Mouse (Mus musculus) liver, embryonic 13.5 days (tissue): ENCODE measurements around the gene Hapln3. TPM values are rescaled to one million over a fixed set of nuclear protein-coding genes. Genes with fewer than 3 reads are reported as not detected.
A peak's percentile ranks its signal among the peaks of the same experiment; 100 is the strongest.

Source experiments
- ATAC-seq: fragments of 200-750 bp; cut with Nextera tagmentation; 2 replicates; pipeline ENCODE4 v1.8.0; 2017; ENCODE audit warnings: low read depth, mild to moderate bottlenecking, moderate number of reproducible peaks, moderate library complexity
- DNase-seq: peaks from one replicate; pipeline ENCODE4 v3.0.0; 2022
- H3K27ac ChIP-seq: fragments of 300-500 bp; sonication (generic); 2 replicates; pipeline ENCODE4 v1.5.1; 2015; ENCODE audit warnings: moderate library complexity, mild to moderate bottlenecking, inconsistent platforms
- H3K27me3 ChIP-seq: fragments of 300-500 bp; sonication (generic); 2 replicates; pipeline ENCODE4 v1.6.1; 2015; ENCODE audit warnings: mild to moderate bottlenecking, inconsistent platforms
- H3K36me3 ChIP-seq: fragments of 300-500 bp; sonication (generic); 2 replicates; pipeline ENCODE4 v1.6.1; 2015; ENCODE audit warnings: mild to moderate bottlenecking, inconsistent platforms
- H3K4me1 ChIP-seq: fragments of 300-500 bp; sonication (generic); replicated peaks from 2 replicates; pipeline ENCODE4 v1.6.1; 2015; ENCODE audit warnings: inconsistent platforms
- H3K4me2 ChIP-seq: fragments of 300-500 bp; sonication (generic); 2 replicates; pipeline ENCODE4 v1.6.1; 2015; ENCODE audit warnings: inconsistent platforms, mild to moderate bottlenecking, moderate library complexity
- H3K4me3 ChIP-seq: fragments of 300-500 bp; sonication (generic); replicated peaks from 2 replicates; pipeline ENCODE4 v1.5.1; 2015; ENCODE audit warnings: mild to moderate bottlenecking, inconsistent platforms
- H3K9ac ChIP-seq: fragments of 300-500 bp; sonication (generic); 2 replicates; pipeline ENCODE4 v1.6.1; 2015; ENCODE audit warnings: mild to moderate bottlenecking, inconsistent platforms
- H3K9me3 ChIP-seq: fragments of 300-500 bp; sonication (generic); replicated peaks from 2 replicates; pipeline ENCODE4 v1.6.1; 2016; ENCODE audit warnings: inconsistent platforms
- WGBS: fragments of 180-500 bp; shearing (Covaris S2); methylation state at CpG from one replicate; pipeline ENCODE4 v1.1.7; 2015; ENCODE audit not compliant: insufficient replicate concordance; 5-methylcytosine and 5-hydroxymethylcytosine counted together
- polyA plus RNA-seq: library from polyadenylated mRNA; unstranded; fragments of >200 nt; fragmentation: Nextera tagmentation; extraction: Ambion mirVana; gene quantifications from 2 replicates; pipeline ENCODE4 v1.2.1, GENCODE M21; 2015

Gene Hapln3
- 0.37 and 0.65 TPM in 2 replicates for polyA plus RNA-seq

GRCm38 (mm10) chr7:79130843-79131444 is at the start of gene Hapln3:
Gene Hapln3 (minus strand): TSS chr7:79131018.
- ATAC-seq = 0 out of 2 replicates have a peak, but pooled peaks have one; percentile 9
- H3K36me3 ChIP-seq = 0 out of 2 replicates have a peak, but pooled peaks cover 5% of the 10 kb centered on the region
- no peak for DNase-seq
- peaks cover 29% of the 10 kb centered on the region for H3K27me3 ChIP-seq
- H3K4me1 ChIP-seq = peaks cover 10% of the 10 kb centered on the region; the same call in 1 of the 2 replicates
- peak within 1 kb of the TSS; percentile 42 for H3K4me2 ChIP-seq
- 11% methylated on average over 19 of the region's 19 CpGs for WGBS
- no peaks in the 10 kb centered on the region for H3K9me3 ChIP-seq
- H3K27ac ChIP-seq = no peak within 1 kb of the TSS
- peak within 1 kb of the TSS; percentile 10; the same call in 1 of the 2 replicates for H3K4me3 ChIP-seq
- H3K9ac ChIP-seq = no peak within 1 kb of the TSS

- no peak for DNase-seq
- H3K27me3 ChIP-seq = no peaks in the 10 kb centered on the region
- H3K4me3 ChIP-seq = no peak overlapping the region
- H3K4me1 ChIP-seq = peaks cover 7% of the 10 kb centered on the region
- H3K9ac ChIP-seq = no peak overlapping the region
- no peak for ATAC-seq
- WGBS = 52% methylated on average over 3 of the region's 3 CpGs
- H3K9me3 ChIP-seq = no peaks in the 10 kb centered on the region
- no peaks in the 10 kb centered on the region for H3K36me3 ChIP-seq
- no peak overlapping the region for H3K4me2 ChIP-seq
- H3K27ac ChIP-seq = no peak overlapping the region
Measured at GRCm38 (mm10) chr7:79173800-79174199, 43.0 kb upstream of the Hapln3 start.

- Histone ChIP-seq H3K9ac (no peak overlapping the region), H3K27me3 (no peaks in the 10 kb centered on the region), H3K36me3 (no peaks in the 10 kb centered on the region), H3K4me2 (no peak overlapping the region), H3K27ac (no peak overlapping the region; the same call in 1 of the 2 replicates), H3K4me3 (no peak overlapping the region), H3K9me3 (no peaks in the 10 kb centered on the region), H3K4me1 (peaks cover 7% of the 10 kb centered on the region)
- WGBS = 57% methylated on average over 1 of the region's 1 CpGs
- ATAC-seq (peak; percentile 51; the same call in 1 of the 2 replicates), DNase-seq (no peak)
Measured at GRCm38 (mm10) chr7:79171782-79172181, 41.0 kb upstream of the Hapln3 start.

- H3K4me3 ChIP-seq = no peak overlapping the region
- ATAC-seq (no peak), DNase-seq (no peak)
- peaks cover 6% of the 10 kb centered on the region for H3K4me1 ChIP-seq
- no peak overlapping the region for H3K4me2 ChIP-seq
- WGBS = 55% methylated on average over 14 of the region's 14 CpGs
- H3K9ac ChIP-seq = no peak overlapping the region
- no peak overlapping the region for H3K27ac ChIP-seq
- H3K27me3 ChIP-seq = no peaks in the 10 kb centered on the region
- no peaks in the 10 kb centered on the region for H3K9me3 ChIP-seq
- no peaks in the 10 kb centered on the region for H3K36me3 ChIP-seq
Measured at GRCm38 (mm10) chr7:79167006-79167562, 36.3 kb upstream of the Hapln3 start.

- H3K4me1 ChIP-seq = no peaks in the 10 kb centered on the region
- H3K9me3 ChIP-seq = no peaks in the 10 kb centered on the region
- DNase-seq (no peak), ATAC-seq (no peak)
- no peak overlapping the region for H3K4me3 ChIP-seq
- H3K9ac ChIP-seq = no peak overlapping the region
- H3K36me3 ChIP-seq = no peaks in the 10 kb centered on the region
- 42% methylated on average over 1 of the region's 1 CpGs for WGBS
- no peaks in the 10 kb centered on the region for H3K27me3 ChIP-seq
- no peak overlapping the region for H3K4me2 ChIP-seq
- H3K27ac ChIP-seq = no peak overlapping the region
Measured at GRCm38 (mm10) chr7:79159406-79159805, 28.6 kb upstream of the Hapln3 start.

GRCm38 (mm10) chr7:79149522-79149921 is 18.7 kb upstream of the Hapln3 start:
- no peak for DNase-seq
- H3K27ac ChIP-seq = no peak overlapping the region; the same call in 1 of the 2 replicates
- WGBS = 15% methylated on average over 6 of the region's 6 CpGs
- no peaks in the 10 kb centered on the region for H3K9me3 ChIP-seq
- peak overlapping the region; percentile 80 for H3K4me2 ChIP-seq
- peaks cover 22% of the 10 kb centered on the region for H3K4me1 ChIP-seq
- H3K4me3 ChIP-seq = no peak overlapping the region
- peak overlapping the region; percentile 58; the same call in 1 of the 2 replicates for H3K9ac ChIP-seq
- H3K36me3 ChIP-seq = no peaks in the 10 kb centered on the region
- no peak for ATAC-seq
- no peaks in the 10 kb centered on the region; the same call in 1 of the 2 replicates for H3K27me3 ChIP-seq

GRCm38 (mm10) chr7:79148711-79149266 is 18.0 kb upstream of the Hapln3 start, which contains the start of gene Mfge8:
Gene Mfge8 (minus strand): TSS chr7:79149060.
- ATAC-seq = peak; percentile 84
- no peaks in the 10 kb centered on the region; the same call in 1 of the 2 replicates for H3K27me3 ChIP-seq
- peaks cover 22% of the 10 kb centered on the region for H3K4me1 ChIP-seq
- peak within 1 kb of the TSS; percentile 80 for H3K4me2 ChIP-seq
- peak within 1 kb of the TSS; percentile 58 for H3K9ac ChIP-seq
- H3K36me3 ChIP-seq = no peaks in the 10 kb centered on the region
- no peak within 1 kb of the TSS; the same call in 1 of the 2 replicates for H3K27ac ChIP-seq
- WGBS = under 1% methylated on average over 39 of the region's 39 CpGs
- DNase-seq = peak; percentile 69
- no peaks in the 10 kb centered on the region for H3K9me3 ChIP-seq
- H3K4me3 ChIP-seq = peak within 1 kb of the TSS; percentile 65

GRCm38 (mm10) chr7:79147931-79148653 is 17.3 kb upstream of the Hapln3 start:
- DNase-seq (no peak), ATAC-seq (no peak)
- Histone ChIP-seq H3K27me3 (no peaks in the 10 kb centered on the region; the same call in 1 of the 2 replicates), H3K4me1 (peaks cover 22% of the 10 kb centered on the region), H3K9ac (peak overlapping the region; percentile 58), H3K4me3 (peak overlapping the region; percentile 65), H3K36me3 (peaks cover 1% of the 10 kb centered on the region; the same call in 1 of the 2 replicates), H3K9me3 (no peaks in the 10 kb centered on the region), H3K27ac (no peak overlapping the region), H3K4me2 (peak overlapping the region; percentile 80)
- WGBS = 4% methylated on average over 20 of the region's 20 CpGs

- H3K9ac ChIP-seq = no peak overlapping the region
- 55% methylated on average over 12 of the region's 12 CpGs for WGBS
- H3K36me3 ChIP-seq = peaks cover 4% of the 10 kb centered on the region; the same call in 1 of the 2 replicates
- H3K4me2 ChIP-seq = peak overlapping the region; percentile 80
- H3K9me3 ChIP-seq = no peaks in the 10 kb centered on the region
- peaks cover 22% of the 10 kb centered on the region for H3K4me1 ChIP-seq
- no peak overlapping the region for H3K27ac ChIP-seq
- DNase-seq = no peak
- no peak overlapping the region for H3K4me3 ChIP-seq
- no peaks in the 10 kb centered on the region; the same call in 1 of the 2 replicates for H3K27me3 ChIP-seq
- no peak for ATAC-seq
Measured at GRCm38 (mm10) chr7:79147011-79147837, 16.4 kb upstream of the Hapln3 start.

GRCm38 (mm10) chr7:79140897-79141296 is 10.1 kb upstream of the Hapln3 start:
- Histone ChIP-seq H3K9me3 (no peaks in the 10 kb centered on the region), H3K9ac (no peak overlapping the region), H3K4me3 (no peak overlapping the region), H3K36me3 (peaks cover 12% of the 10 kb centered on the region), H3K27ac (no peak overlapping the region), H3K4me1 (peaks cover 12% of the 10 kb centered on the region), H3K4me2 (no peak overlapping the region), H3K27me3 (no peaks in the 10 kb centered on the region)
- WGBS = 32% methylated on average over 8 of the region's 8 CpGs
- ATAC-seq (no peak), DNase-seq (peak; percentile 40)
